Mouse (Mus musculus): Measurements from ENCODE around the gene Gstp1.

GRCm38 (mm10) chr19:4054613-4055012 is 16.8 kb upstream of the Gstp1 start:
- TF ChIP-seq CTCF (IDR thresholded peaks at IDR 0.05; ENCODE audit: control insufficient read depth, insufficient read depth, low read length) = no peak
- no peak for TF ChIP-seq POLR2A (IDR thresholded peaks at IDR 0.05; ENCODE audit: borderline replicate concordance, control insufficient read depth, low read depth, low read length)

Measured in bone marrow, adult 2 months (tissue).